Mouse (Mus musculus) midbrain, embryonic 16.5 days (tissue): ENCODE measurements around the gene Rragd. TPM values are rescaled to one million over a fixed set of nuclear protein-coding genes. Genes with fewer than 3 reads are reported as not detected.

Experiments used
- ATAC-seq: fragments of 200-750 bp; cut with Nextera tagmentation; 2 replicates; pipeline ENCODE4 v1.8.0; 2017; ENCODE audit warnings: moderate TSS enrichment
- H3K27ac ChIP-seq: fragments of 300-500 bp; sonication (generic); 2 replicates; pipeline ENCODE4 v1.5.1; 2014; ENCODE audit warnings: mild to moderate bottlenecking, low read length, mixed read lengths
- H3K27me3 ChIP-seq: fragments of 300-500 bp; sonication (generic); 2 replicates; pipeline ENCODE4 v1.6.1; 2014; ENCODE audit warnings: low read depth, low read length, mixed read lengths; ENCODE audit not compliant: control insufficient read depth, insufficient read depth
- H3K36me3 ChIP-seq: fragments of 300-500 bp; sonication (generic); 2 replicates; pipeline ENCODE4 v1.6.1; 2014; ENCODE audit warnings: mild to moderate bottlenecking, low read length, moderate library complexity, mixed read lengths; ENCODE audit not compliant: control insufficient read depth, insufficient read depth
- H3K4me1 ChIP-seq: fragments of 300-500 bp; sonication (generic); 2 replicates; pipeline ENCODE4 v1.6.1; 2014; ENCODE audit warnings: mild to moderate bottlenecking, low read length, mixed read lengths; ENCODE audit not compliant: control insufficient read depth, insufficient read depth
- H3K4me2 ChIP-seq: fragments of 300-500 bp; sonication (generic); 2 replicates; pipeline ENCODE4 v1.6.1; 2014; ENCODE audit warnings: mild to moderate bottlenecking, low read length, mixed read lengths
- H3K4me3 ChIP-seq: fragments of 300-500 bp; sonication (generic); 2 replicates; pipeline ENCODE4 v1.5.1; 2014; ENCODE audit warnings: low read depth, mild to moderate bottlenecking, low read length, moderate library complexity, mixed read lengths
- H3K9ac ChIP-seq: fragments of 300-500 bp; sonication (generic); 2 replicates; pipeline ENCODE4 v1.6.1; 2014; ENCODE audit warnings: low read depth, low read length, mixed read lengths
- H3K9me3 ChIP-seq: fragments of 300-500 bp; sonication (generic); replicated peaks from 2 replicates; pipeline ENCODE4 v1.6.1; 2014; ENCODE audit warnings: mild to moderate bottlenecking, low read length, mixed read lengths; ENCODE audit not compliant: control insufficient read depth, poor library complexity, severe bottlenecking
- whole genome bisulfite sequencing: fragments of 180-500 bp; shearing (Covaris S2); extraction: QIAGEN DNeasy Blood & Tissue Kit; methylation state at CpG from one replicate; pipeline ENCODE4 v1.1.7; 2014; 5-methylcytosine and 5-hydroxymethylcytosine counted together
- polyA plus RNA-seq: library from polyadenylated mRNA; unstranded; fragments of >200 nt; fragmentation: Nextera tagmentation; extraction: Ambion mirVana; gene quantifications from 2 replicates; pipeline ENCODE4 v1.2.1, GENCODE M21; 2015

The Rragd gene
- polyA plus RNA-seq, 1 experiment from 2014 or later, result 38.3 TPM

DNA sequence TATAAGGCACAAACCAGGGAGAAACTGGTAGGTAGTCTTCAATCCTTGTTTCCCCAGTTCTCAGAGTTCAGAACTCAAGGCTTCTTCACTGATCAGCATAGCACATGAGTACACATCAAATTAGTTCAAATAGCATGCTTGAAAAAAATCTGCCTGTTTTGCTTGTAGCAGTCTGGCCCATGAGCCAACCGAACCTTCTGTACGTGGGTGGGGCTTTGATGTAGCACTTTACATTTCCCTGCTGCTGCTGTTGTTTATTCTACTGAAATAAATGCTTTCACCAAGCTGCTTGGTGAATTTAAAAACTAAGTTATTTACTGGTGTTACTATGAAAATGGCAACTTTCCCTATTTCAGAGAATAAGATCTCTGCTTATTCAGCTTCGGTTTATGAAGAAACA is 69.2 kb downstream of the Rragd start:
- Histone ChIP-seq H3K9me3 (no peaks in the 10 kb centered on the region), H3K27me3 (no peaks in the 10 kb centered on the region), H3K36me3 (peaks cover 26% of the 10 kb centered on the region), H3K27ac (no peak overlapping the region), H3K4me2 (no peak overlapping the region), H3K4me1 (no peaks in the 10 kb centered on the region), H3K9ac (no peak overlapping the region), H3K4me3 (no peak overlapping the region)
- no peak for ATAC-seq
- 95% methylated on average over 3 of the region's 3 CpGs for WGBS

- 88% methylated on average over 5 of the region's 5 CpGs for WGBS
- Histone ChIP-seq H3K9ac (no peak overlapping the region), H3K4me2 (no peak overlapping the region), H3K27ac (no peak overlapping the region), H3K27me3 (no peaks in the 10 kb centered on the region), H3K36me3 (peaks cover 26% of the 10 kb centered on the region), H3K9me3 (no peaks in the 10 kb centered on the region), H3K4me3 (no peak overlapping the region), H3K4me1 (no peaks in the 10 kb centered on the region)
- no peak for ATAC-seq
These were observed 69.8 kb downstream of the Rragd start for GRCm38 (mm10) chr4:33052650-33053049.

DNA sequence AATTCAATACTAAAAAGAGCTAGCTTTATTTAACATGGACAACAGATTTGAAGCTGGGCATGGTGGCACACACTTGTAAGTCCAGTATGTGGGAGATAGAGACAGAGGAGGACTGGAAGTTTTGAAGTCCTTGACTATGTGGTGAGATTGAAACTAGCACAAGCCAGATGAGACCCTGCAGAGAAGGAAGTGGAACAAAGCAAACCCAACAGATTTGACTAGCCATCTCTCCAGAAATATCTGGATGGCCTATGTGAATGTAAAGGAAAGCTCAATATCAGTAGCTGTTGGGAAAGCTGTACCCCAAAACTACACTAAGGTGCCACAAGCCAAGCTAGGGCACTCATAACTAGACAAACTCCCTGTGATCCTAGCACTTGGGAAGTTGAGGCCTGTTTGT is 71.6 kb downstream of the Rragd start:
- Histone ChIP-seq H3K27ac (no peak overlapping the region), H3K9ac (no peak overlapping the region), H3K9me3 (no peaks in the 10 kb centered on the region), H3K4me2 (no peak overlapping the region), H3K4me1 (no peaks in the 10 kb centered on the region), H3K4me3 (no peak overlapping the region), H3K36me3 (peaks cover 17% of the 10 kb centered on the region), H3K27me3 (no peaks in the 10 kb centered on the region)
- ATAC-seq, result no peak

GRCm38 (mm10) chr4:33056317-33056716 is 73.5 kb downstream of the Rragd start:
- WGBS, result 100% methylated on average over 1 of the region's 1 CpGs
- H3K27me3 ChIP-seq, result no peaks in the 10 kb centered on the region
- no peaks in the 10 kb centered on the region for H3K4me1 ChIP-seq
- H3K9me3 ChIP-seq, result no peaks in the 10 kb centered on the region
- ATAC-seq, result no peak
- H3K4me2 ChIP-seq, result no peak overlapping the region
- no peak overlapping the region for H3K27ac ChIP-seq
- no peak overlapping the region for H3K9ac ChIP-seq
- H3K36me3 ChIP-seq, result peaks cover 8% of the 10 kb centered on the region
- H3K4me3 ChIP-seq, result no peak overlapping the region

GRCm38 (mm10) chr4:33057890-33058687 is 75.3 kb downstream of the Rragd start:
- Histone ChIP-seq H3K4me2 (no peak overlapping the region), H3K9ac (no peak overlapping the region), H3K36me3 (no peaks in the 10 kb centered on the region), H3K27me3 (no peaks in the 10 kb centered on the region), H3K4me3 (no peak overlapping the region), H3K27ac (no peak overlapping the region), H3K4me1 (no peaks in the 10 kb centered on the region), H3K9me3 (no peaks in the 10 kb centered on the region)
- 83% methylated on average over 11 of the region's 11 CpGs for WGBS
- ATAC-seq, result no peak

DNA sequence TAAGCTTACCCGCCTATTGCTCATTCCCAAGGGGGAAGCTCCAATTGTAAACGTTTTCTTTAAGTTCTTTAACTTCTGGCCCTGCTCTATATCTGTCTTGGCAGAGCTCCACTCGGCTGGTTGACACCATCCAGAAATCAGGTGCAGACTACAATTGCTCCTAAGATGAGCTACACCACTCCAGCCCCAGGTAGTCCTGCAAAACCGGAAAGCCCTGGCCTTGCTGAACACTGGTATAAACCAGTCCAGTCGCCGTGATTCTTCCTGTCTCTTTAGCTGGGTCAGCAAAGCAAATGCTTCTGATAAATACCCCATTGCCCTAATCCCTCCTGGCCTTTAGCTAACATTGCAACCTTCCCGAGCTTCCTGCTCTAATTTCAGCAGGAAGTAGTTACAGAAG is 78.3 kb downstream of the Rragd start:
- Histone ChIP-seq H3K27ac (no peak overlapping the region), H3K4me1 (no peaks in the 10 kb centered on the region), H3K4me3 (no peak overlapping the region), H3K9me3 (no peaks in the 10 kb centered on the region), H3K9ac (no peak overlapping the region), H3K36me3 (no peaks in the 10 kb centered on the region), H3K4me2 (no peak overlapping the region), H3K27me3 (no peaks in the 10 kb centered on the region)
- no peak for ATAC-seq
- WGBS, result 59% methylated on average over 7 of the region's 7 CpGs

DNA sequence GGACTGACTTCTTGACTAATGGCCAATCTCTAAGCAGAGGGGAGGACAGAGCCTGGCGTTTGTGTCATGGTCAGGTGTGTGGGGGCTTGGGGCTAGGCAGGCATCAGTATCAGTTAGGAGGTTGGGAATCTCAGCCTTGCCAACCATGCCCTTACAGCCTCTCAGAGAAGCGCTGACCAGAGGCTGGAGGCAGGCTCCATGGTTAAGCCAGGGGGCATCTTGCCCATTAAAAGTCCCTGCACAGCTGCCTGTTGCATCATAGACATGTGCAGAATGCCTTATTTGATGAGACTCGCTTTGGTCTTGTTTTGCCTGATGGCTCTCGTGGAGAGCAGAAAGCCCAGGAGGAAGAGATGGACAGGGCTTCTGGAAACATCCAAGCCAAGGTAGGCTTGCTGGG is 80.1 kb downstream of the Rragd start, which contains the start of gene Gabrr2:
Gene Gabrr2, plus strand, starts transcription at position 19 of the 400 bp plus-strand sequence.
- Histone ChIP-seq H3K4me2 (no peak within 1 kb of the TSS), H3K36me3 (no peaks in the 10 kb centered on the region), H3K9ac (no peak within 1 kb of the TSS), H3K27ac (no peak within 1 kb of the TSS), H3K27me3 (no peaks in the 10 kb centered on the region), H3K9me3 (no peaks in the 10 kb centered on the region), H3K4me3 (no peak within 1 kb of the TSS), H3K4me1 (peaks cover 2% of the 10 kb centered on the region; the same call in 1 of the 2 replicates)
- 87% methylated on average over 4 of the region's 4 CpGs for WGBS
- no peak for ATAC-seq

GRCm38 (mm10) chr4:33064986-33065385 is 82.1 kb downstream of the Rragd start:
- Histone ChIP-seq H3K4me1 (peaks cover 2% of the 10 kb centered on the region; the same call in 1 of the 2 replicates), H3K36me3 (no peaks in the 10 kb centered on the region), H3K9me3 (no peaks in the 10 kb centered on the region), H3K4me2 (no peak overlapping the region), H3K27me3 (no peaks in the 10 kb centered on the region), H3K27ac (no peak overlapping the region), H3K4me3 (no peak overlapping the region), H3K9ac (no peak overlapping the region)
- 72% methylated on average over 6 of the region's 6 CpGs for WGBS
- no peak for ATAC-seq

DNA sequence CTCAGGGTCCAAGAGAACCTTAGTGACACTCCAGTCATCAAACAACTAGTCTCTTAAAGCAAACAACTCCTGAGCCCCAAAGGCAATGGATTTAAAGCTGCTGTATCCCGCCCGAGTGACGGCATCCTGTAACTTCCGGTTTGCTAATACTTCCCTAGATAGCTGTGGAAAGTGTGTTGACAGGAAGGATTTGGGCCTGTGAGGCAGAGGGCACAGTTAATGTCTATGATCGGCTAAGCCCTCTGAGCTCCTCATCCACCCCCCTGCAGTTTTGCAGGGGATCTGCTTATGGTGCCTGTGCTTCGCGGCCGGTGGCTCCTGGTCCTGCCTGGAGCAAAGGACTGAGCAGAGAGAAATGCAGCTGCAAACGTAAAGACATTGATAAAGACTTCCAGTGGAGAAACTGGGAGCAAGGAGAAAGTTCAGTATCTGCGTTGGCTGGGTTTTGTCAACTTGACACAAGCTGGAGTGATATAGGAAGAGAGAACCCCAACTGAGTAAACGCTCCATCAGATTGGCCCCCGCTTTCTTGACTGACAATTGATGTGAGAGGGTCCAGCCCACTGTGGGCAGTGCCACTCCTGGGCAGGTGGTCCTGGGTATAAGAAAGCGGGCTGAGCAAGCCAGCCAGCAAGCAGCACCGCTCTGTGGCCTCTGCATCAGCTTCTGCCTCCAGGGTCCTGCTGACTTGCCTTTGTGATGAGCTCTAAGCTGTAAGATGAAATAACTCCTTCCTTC is 83.6 kb downstream of the Rragd start:
- H3K9ac ChIP-seq, result no peak overlapping the region
- H3K27me3 ChIP-seq, result no peaks in the 10 kb centered on the region
- H3K4me2 ChIP-seq, result no peak overlapping the region
- no peak overlapping the region for H3K27ac ChIP-seq
- peak; percentile 39; the same call in 1 of the 2 replicates for ATAC-seq
- no peaks in the 10 kb centered on the region for H3K9me3 ChIP-seq
- no peaks in the 10 kb centered on the region for H3K36me3 ChIP-seq
- H3K4me3 ChIP-seq, result no peak overlapping the region
- H3K4me1 ChIP-seq, result peaks cover 2% of the 10 kb centered on the region; the same call in 1 of the 2 replicates
- WGBS, result 54% methylated on average over 14 of the region's 14 CpGs
